Mouse (Mus musculus) erythroblast, embryonic 14.5 days (primary cell): ENCODE measurements around the gene Tbxas1.
A peak's percentile ranks its signal among the peaks of the same experiment; 100 is the strongest.

Experiments
- GATA1 ChIP-seq: IDR thresholded peaks from 2 replicates; pipeline ENCODE4 v1.6.1; 2012; ENCODE audit warnings: low read length, inconsistent platforms, mixed read lengths
- TAL1 ChIP-seq: IDR thresholded peaks from 3 replicates; pipeline ENCODE4 v1.6.1; 2012; ENCODE audit warnings: low read length, inconsistent platforms, mixed read lengths

DNA sequence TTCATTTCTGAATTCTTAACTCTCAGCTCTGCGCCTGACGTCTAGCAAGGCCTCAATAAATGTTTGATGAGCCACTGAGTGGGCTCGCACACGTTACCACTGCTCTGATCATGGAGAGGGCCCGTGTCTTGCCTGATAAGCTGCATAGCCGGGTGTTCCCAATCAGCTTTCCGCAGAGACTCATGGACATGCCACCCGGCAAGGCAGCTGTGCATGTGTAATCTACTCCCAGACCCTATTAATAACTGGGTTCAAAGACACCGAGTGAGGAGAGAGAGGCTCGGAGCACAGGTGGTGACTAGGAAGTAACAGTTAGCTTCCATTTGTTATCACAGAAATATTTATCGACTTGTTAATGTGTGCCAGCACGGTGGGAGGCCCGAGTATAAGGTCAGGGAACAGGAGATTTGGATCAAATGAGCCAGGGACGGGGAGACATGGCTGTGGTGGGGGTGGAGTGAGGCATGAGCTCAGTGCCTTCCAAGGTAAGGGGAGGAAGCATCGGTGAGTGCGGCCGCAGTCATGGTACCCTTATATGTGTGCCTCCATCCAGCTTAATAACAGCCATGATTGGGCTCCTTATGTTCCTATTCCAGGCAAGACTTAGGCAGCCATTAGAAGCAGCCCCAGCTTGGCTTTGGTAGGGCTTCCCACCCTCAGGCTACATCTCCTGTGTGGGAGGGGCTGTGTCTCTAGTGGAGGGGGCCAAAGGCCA lies 46.0 kb downstream of the Tbxas1 start:
- TF ChIP-seq TAL1 (peak; percentile 86), GATA1 (peak; percentile 90)
